Mouse (Mus musculus) heart, embryonic 11.5 days (tissue): ENCODE measurements around the gene Epb41l4b. TPM values are rescaled to one million over a fixed set of nuclear protein-coding genes. Genes with fewer than 3 reads are reported as not detected.

Experiments used
- ATAC-seq: fragments of 200-750 bp; cut with Nextera tagmentation; replicated peaks from 2 replicates; pipeline ENCODE4 v1.8.0; 2017; ENCODE audit warnings: moderate library complexity; ENCODE audit not compliant: insufficient number of reproducible peaks, low FRiP score, low TSS enrichment
- H3K27ac ChIP-seq: fragments of 300-500 bp; sonication (generic); 2 replicates; pipeline ENCODE4 v1.5.1; 2014; ENCODE audit warnings: mild to moderate bottlenecking, low read depth, low read length
- H3K27me3 ChIP-seq: fragments of 300-500 bp; sonication (generic); 2 replicates; pipeline ENCODE4 v1.6.1; 2014; ENCODE audit warnings: mild to moderate bottlenecking, low read length, mixed read lengths; ENCODE audit not compliant: control insufficient read depth, insufficient read depth
- H3K36me3 ChIP-seq: fragments of 300-500 bp; sonication (generic); 2 replicates; pipeline ENCODE4 v1.6.1; 2014; ENCODE audit warnings: mild to moderate bottlenecking, low read length, moderate library complexity, mixed read lengths; ENCODE audit not compliant: control insufficient read depth, insufficient read depth
- H3K4me1 ChIP-seq: fragments of 300-500 bp; sonication (generic); 2 replicates; pipeline ENCODE4 v1.6.1; 2014; ENCODE audit warnings: low read length; ENCODE audit not compliant: control insufficient read depth, insufficient read depth
- H3K4me2 ChIP-seq: fragments of 300-500 bp; sonication (generic); 2 replicates; pipeline ENCODE4 v1.6.1; 2014; ENCODE audit warnings: mild to moderate bottlenecking, moderate library complexity
- H3K4me3 ChIP-seq: fragments of 300-500 bp; sonication (generic); 2 replicates; pipeline ENCODE4 v1.5.1; 2014; ENCODE audit warnings: low read depth, low read length
- H3K9ac ChIP-seq: fragments of 300-500 bp; sonication (generic); 2 replicates; pipeline ENCODE4 v1.6.1; 2014; ENCODE audit warnings: mild to moderate bottlenecking, low read depth, low read length, moderate library complexity
- H3K9me3 ChIP-seq: fragments of 300-500 bp; sonication (generic); replicated peaks from 2 replicates; pipeline ENCODE4 v1.6.1; 2016; ENCODE audit warnings: low read length; ENCODE audit not compliant: control insufficient read depth
- WGBS: fragments of 180-500 bp; shearing (Covaris S2); extraction: QIAGEN DNeasy Blood & Tissue Kit; methylation state at CpG from one replicate; pipeline ENCODE4 v1.1.7; 2014; ENCODE audit not compliant: insufficient replicate concordance; 5-methylcytosine and 5-hydroxymethylcytosine counted together
- polyA plus RNA-seq: library from polyadenylated mRNA; unstranded; fragments of >200 nt; fragmentation: Nextera tagmentation; extraction: Ambion mirVana; gene quantifications from 2 replicates; pipeline ENCODE4 v1.2.1, GENCODE M21; 2014

The Epb41l4b gene
- polyA plus RNA-seq, 1 experiment from 2014 or later, result 0.67 TPM

- 70% methylated on average over 3 of the region's 3 CpGs for WGBS
- Histone ChIP-seq H3K4me3 (no peak overlapping the region), H3K4me2 (no peak overlapping the region), H3K27me3 (no peaks in the 10 kb centered on the region), H3K27ac (no peak overlapping the region), H3K4me1 (no peaks in the 10 kb centered on the region), H3K36me3 (no peaks in the 10 kb centered on the region), H3K9me3 (no peaks in the 10 kb centered on the region), H3K9ac (no peak overlapping the region)
- no peak for ATAC-seq
These were observed 140.5 kb downstream of the Epb41l4b start for GRCm38 (mm10) chr4:57002751-57003150.

- Histone ChIP-seq H3K4me1 (no peaks in the 10 kb centered on the region), H3K27ac (no peak overlapping the region), H3K9me3 (peaks cover 1% of the 10 kb centered on the region; the same call in 1 of the 2 replicates), H3K27me3 (no peaks in the 10 kb centered on the region), H3K36me3 (no peaks in the 10 kb centered on the region), H3K9ac (no peak overlapping the region), H3K4me3 (no peak overlapping the region), H3K4me2 (no peak overlapping the region)
- 84% methylated on average over 2 of the region's 2 CpGs for whole genome bisulfite sequencing
- no peak for ATAC-seq
These were observed 141.8 kb downstream of the Epb41l4b start for GRCm38 (mm10) chr4:57001437-57001836.

GRCm38 (mm10) chr4:56993331-56993730, 149.9 kb downstream of the Epb41l4b start:
- peaks cover 9% of the 10 kb centered on the region for H3K4me1 ChIP-seq
- ATAC-seq, result no peak
- peaks cover 35% of the 10 kb centered on the region for H3K27me3 ChIP-seq
- peaks cover 5% of the 10 kb centered on the region; the same call in 1 of the 2 replicates for H3K9me3 ChIP-seq
- H3K4me2 ChIP-seq, result no peak overlapping the region
- no peaks in the 10 kb centered on the region for H3K36me3 ChIP-seq
- H3K4me3 ChIP-seq, result no peak overlapping the region
- 78% methylated on average over 7 of the region's 7 CpGs for WGBS
- H3K9ac ChIP-seq, result no peak overlapping the region
- H3K27ac ChIP-seq, result no peak overlapping the region

- Histone ChIP-seq H3K9ac (no peak overlapping the region), H3K27me3 (peaks cover 39% of the 10 kb centered on the region), H3K27ac (no peak overlapping the region), H3K36me3 (no peaks in the 10 kb centered on the region), H3K4me1 (peaks cover 9% of the 10 kb centered on the region), H3K4me3 (no peak overlapping the region), H3K9me3 (peaks cover 8% of the 10 kb centered on the region; the same call in 1 of the 2 replicates), H3K4me2 (no peak overlapping the region)
- 63% methylated on average over 2 of the region's 2 CpGs for WGBS
- no peak for ATAC-seq
These were observed 151.3 kb downstream of the Epb41l4b start for GRCm38 (mm10) chr4:56991951-56992350.

- H3K27ac ChIP-seq, result no peak within 1 kb of the TSS
- no peaks in the 10 kb centered on the region for H3K36me3 ChIP-seq
- WGBS, result 0% methylated on average over 26 of the region's 44 CpGs
These were observed 153.0 kb downstream of the Epb41l4b start, which contains the start of gene Frrs1l for GRCm38 (mm10) chr4:56990215-56990584. Gene Frrs1l (minus strand): TSS chr4:56990391.

GRCm38 (mm10) chr4:56989431-56990214, 153.6 kb downstream of the Epb41l4b start:
- H3K4me1 ChIP-seq, result peaks cover 9% of the 10 kb centered on the region
- H3K27me3 ChIP-seq, result peaks cover 39% of the 10 kb centered on the region
- peak overlapping the region; percentile 56; the same call in 1 of the 2 replicates for H3K9ac ChIP-seq
- WGBS, result 3% methylated on average over 45 of the region's 45 CpGs
- H3K9me3 ChIP-seq, result 0 out of 2 replicates have a peak, but pooled peaks cover 4% of the 10 kb centered on the region
- no peak overlapping the region for H3K27ac ChIP-seq
- H3K4me3 ChIP-seq, result peak overlapping the region; percentile 67
- ATAC-seq, result no peak
- H3K4me2 ChIP-seq, result peak overlapping the region; percentile 99
- H3K36me3 ChIP-seq, result no peaks in the 10 kb centered on the region

More at GRCm38 (mm10) chr4:56990215-56990584, 153.0 kb downstream of the Epb41l4b start, which contains the start of gene Frrs1l:
- Histone ChIP-seq H3K4me2 (peak within 1 kb of the TSS; percentile 99), H3K4me1 (peaks cover 9% of the 10 kb centered on the region), H3K9ac (peak within 1 kb of the TSS; percentile 56; the same call in 1 of the 2 replicates), H3K9me3 (0 out of 2 replicates have a peak, but pooled peaks cover 4% of the 10 kb centered on the region), H3K4me3 (peak within 1 kb of the TSS; percentile 67), H3K27me3 (peaks cover 39% of the 10 kb centered on the region)
- ATAC-seq, result no peak

- Histone ChIP-seq H3K27me3 (no peaks in the 10 kb centered on the region), H3K36me3 (no peaks in the 10 kb centered on the region), H3K4me3 (no peak overlapping the region), H3K9me3 (no peaks in the 10 kb centered on the region), H3K27ac (no peak overlapping the region), H3K4me2 (no peak overlapping the region), H3K9ac (no peak overlapping the region), H3K4me1 (no peaks in the 10 kb centered on the region)
- whole genome bisulfite sequencing, result 54% methylated on average over 7 of the region's 7 CpGs
- no peak for ATAC-seq
These were observed 177.6 kb downstream of the Epb41l4b start for GRCm38 (mm10) chr4:56965586-56966179.

- Histone ChIP-seq H3K9me3 (no peaks in the 10 kb centered on the region), H3K4me1 (no peaks in the 10 kb centered on the region), H3K27me3 (no peaks in the 10 kb centered on the region), H3K4me3 (no peak overlapping the region), H3K36me3 (no peaks in the 10 kb centered on the region), H3K4me2 (no peak overlapping the region), H3K9ac (no peak overlapping the region), H3K27ac (no peak overlapping the region)
- no peak for ATAC-seq
- WGBS, result 85% methylated on average over 6 of the region's 6 CpGs
These were observed 179.6 kb downstream of the Epb41l4b start for GRCm38 (mm10) chr4:56963687-56964086.
